Mouse (Mus musculus) liver, embryonic 13.5 days (tissue): ENCODE data around the gene Klf11. TPM values are rescaled to one million over a fixed set of nuclear protein-coding genes. Genes with fewer than 3 reads are reported as not detected.
A peak's percentile ranks its signal among the peaks of the same experiment; 100 is the strongest.

Experiments
- ATAC-seq: fragments of 200-750 bp; cut with Nextera tagmentation; 2 replicates; pipeline ENCODE4 v1.8.0; 2017; ENCODE audit warnings: low read depth, mild to moderate bottlenecking, moderate number of reproducible peaks, moderate library complexity
- DNase-seq: peaks from one replicate; pipeline ENCODE4 v3.0.0; 2022
- H3K27ac ChIP-seq: fragments of 300-500 bp; sonication (generic); 2 replicates; pipeline ENCODE4 v1.5.1; 2015; ENCODE audit warnings: moderate library complexity, mild to moderate bottlenecking, inconsistent platforms
- H3K27me3 ChIP-seq: fragments of 300-500 bp; sonication (generic); 2 replicates; pipeline ENCODE4 v1.6.1; 2015; ENCODE audit warnings: mild to moderate bottlenecking, inconsistent platforms
- H3K36me3 ChIP-seq: fragments of 300-500 bp; sonication (generic); 2 replicates; pipeline ENCODE4 v1.6.1; 2015; ENCODE audit warnings: mild to moderate bottlenecking, inconsistent platforms
- H3K4me1 ChIP-seq: fragments of 300-500 bp; sonication (generic); replicated peaks from 2 replicates; pipeline ENCODE4 v1.6.1; 2015; ENCODE audit warnings: inconsistent platforms
- H3K4me2 ChIP-seq: fragments of 300-500 bp; sonication (generic); 2 replicates; pipeline ENCODE4 v1.6.1; 2015; ENCODE audit warnings: inconsistent platforms, mild to moderate bottlenecking, moderate library complexity
- H3K4me3 ChIP-seq: fragments of 300-500 bp; sonication (generic); replicated peaks from 2 replicates; pipeline ENCODE4 v1.5.1; 2015; ENCODE audit warnings: mild to moderate bottlenecking, inconsistent platforms
- H3K9ac ChIP-seq: fragments of 300-500 bp; sonication (generic); 2 replicates; pipeline ENCODE4 v1.6.1; 2015; ENCODE audit warnings: mild to moderate bottlenecking, inconsistent platforms
- H3K9me3 ChIP-seq: fragments of 300-500 bp; sonication (generic); replicated peaks from 2 replicates; pipeline ENCODE4 v1.6.1; 2016; ENCODE audit warnings: inconsistent platforms
- WGBS: fragments of 180-500 bp; shearing (Covaris S2); methylation state at CpG from one replicate; pipeline ENCODE4 v1.1.7; 2015; ENCODE audit not compliant: insufficient replicate concordance; 5-methylcytosine and 5-hydroxymethylcytosine counted together
- polyA plus RNA-seq: library from polyadenylated mRNA; unstranded; fragments of >200 nt; fragmentation: Nextera tagmentation; extraction: Ambion mirVana; gene quantifications from 2 replicates; pipeline ENCODE4 v1.2.1, GENCODE M21; 2015

The Klf11 gene
- polyA plus RNA-seq, 1 experiment from 2014 or later, result 7.0 TPM

GRCm38 (mm10) chr12:24654065-24654862 lies 3.2 kb downstream of the Klf11 start:
- DNase-seq (no peak), ATAC-seq (no peak)
- 87% methylated on average over 16 of the region's 16 CpGs for WGBS
- Histone ChIP-seq H3K27me3 (no peaks in the 10 kb centered on the region), H3K9me3 (no peaks in the 10 kb centered on the region), H3K4me2 (no peak overlapping the region), H3K27ac (0 out of 2 replicates have a peak overlapping the region, but pooled peaks have one; percentile 8), H3K9ac (peak overlapping the region; percentile 68; the same call in 1 of the 2 replicates), H3K36me3 (peaks cover 60% of the 10 kb centered on the region), H3K4me3 (no peak overlapping the region), H3K4me1 (peaks cover 92% of the 10 kb centered on the region)

GRCm38 (mm10) chr12:24656436-24656835 lies 5.4 kb downstream of the Klf11 start:
- no peaks in the 10 kb centered on the region for H3K27me3 ChIP-seq
- WGBS, result 82% methylated on average over 3 of the region's 3 CpGs
- H3K4me2 ChIP-seq, result peak overlapping the region; percentile 31
- H3K36me3 ChIP-seq, result peaks cover 79% of the 10 kb centered on the region
- H3K4me3 ChIP-seq, result peak overlapping the region; percentile 10; the same call in 1 of the 2 replicates
- no peaks in the 10 kb centered on the region for H3K9me3 ChIP-seq
- peaks cover 89% of the 10 kb centered on the region for H3K4me1 ChIP-seq
- H3K9ac ChIP-seq, result no peak overlapping the region
- no peak overlapping the region for H3K27ac ChIP-seq
- ATAC-seq (no peak), DNase-seq (no peak)

- H3K9ac ChIP-seq, result peak overlapping the region; percentile 19
- DNase-seq (no peak), ATAC-seq (peak; percentile 54; the same call in 1 of the 2 replicates)
- no peaks in the 10 kb centered on the region for H3K27me3 ChIP-seq
- no peak overlapping the region for H3K4me3 ChIP-seq
- peak overlapping the region; percentile 31; the same call in 1 of the 2 replicates for H3K27ac ChIP-seq
- H3K4me1 ChIP-seq, result peaks cover 67% of the 10 kb centered on the region
- 57% methylated on average over 4 of the region's 4 CpGs for WGBS
- H3K36me3 ChIP-seq, result peaks cover 88% of the 10 kb centered on the region
- H3K4me2 ChIP-seq, result peak overlapping the region; percentile 29; the same call in 1 of the 2 replicates
- H3K9me3 ChIP-seq, result no peaks in the 10 kb centered on the region
Observed at GRCm38 (mm10) chr12:24658998-24659397, 7.9 kb downstream of the Klf11 start.

- no peak for ATAC-seq
- peaks cover 86% of the 10 kb centered on the region for H3K36me3 ChIP-seq
- no peaks in the 10 kb centered on the region for H3K9me3 ChIP-seq
- H3K4me2 ChIP-seq, result no peak overlapping the region
- no peak overlapping the region for H3K9ac ChIP-seq
- DNase-seq, result no peak
- H3K27me3 ChIP-seq, result no peaks in the 10 kb centered on the region
- WGBS, result 92% methylated on average over 9 of the region's 9 CpGs
- no peak overlapping the region for H3K4me3 ChIP-seq
- peaks cover 58% of the 10 kb centered on the region for H3K4me1 ChIP-seq
- H3K27ac ChIP-seq, result no peak overlapping the region
Observed at GRCm38 (mm10) chr12:24659923-24660322, 8.8 kb downstream of the Klf11 start.

- Histone ChIP-seq H3K4me2 (no peak overlapping the region), H3K36me3 (peaks cover 75% of the 10 kb centered on the region)
Observed at GRCm38 (mm10) chr12:24661100-24661499, 10.0 kb downstream of the Klf11 start.

GRCm38 (mm10) chr12:24662131-24662530 lies 11.1 kb downstream of the Klf11 start:
- no peaks in the 10 kb centered on the region for H3K27me3 ChIP-seq
- no peak for ATAC-seq
- 85% methylated on average over 5 of the region's 5 CpGs for WGBS

More at GRCm38 (mm10) chr12:24661100-24661499, 10.0 kb downstream of the Klf11 start:
- 56% methylated on average over 4 of the region's 4 CpGs for WGBS
- peaks cover 46% of the 10 kb centered on the region for H3K4me1 ChIP-seq
- no peaks in the 10 kb centered on the region for H3K27me3 ChIP-seq
- DNase-seq, result no peak
- H3K9ac ChIP-seq, result no peak overlapping the region
- no peak for ATAC-seq
- no peaks in the 10 kb centered on the region for H3K9me3 ChIP-seq
- H3K27ac ChIP-seq, result no peak overlapping the region
- no peak overlapping the region for H3K4me3 ChIP-seq

GRCm38 (mm10) chr12:24680096-24680491 lies 29.0 kb downstream of the Klf11 start:
- no peaks in the 10 kb centered on the region for H3K36me3 ChIP-seq
- DNase-seq (no peak), ATAC-seq (no peak)
- H3K4me1 ChIP-seq, result peaks cover 29% of the 10 kb centered on the region
- H3K4me3 ChIP-seq, result peak overlapping the region; percentile 55; the same call in 1 of the 2 replicates
- peak overlapping the region; percentile 47; the same call in 1 of the 2 replicates for H3K9ac ChIP-seq
- peak overlapping the region; percentile 64 for H3K4me2 ChIP-seq
- no peaks in the 10 kb centered on the region for H3K9me3 ChIP-seq
- H3K27ac ChIP-seq, result no peak overlapping the region
- H3K27me3 ChIP-seq, result peaks cover 66% of the 10 kb centered on the region
- WGBS, result 22% methylated on average over 9 of the region's 9 CpGs

More at GRCm38 (mm10) chr12:24662131-24662530, 11.1 kb downstream of the Klf11 start:
- DNase-seq, result no peak
- Histone ChIP-seq H3K27ac (no peak overlapping the region), H3K4me1 (peaks cover 36% of the 10 kb centered on the region), H3K4me3 (no peak overlapping the region), H3K4me2 (no peak overlapping the region), H3K9me3 (no peaks in the 10 kb centered on the region), H3K9ac (no peak overlapping the region), H3K36me3 (peaks cover 64% of the 10 kb centered on the region)

GRCm38 (mm10) chr12:24680492-24681285 lies 29.6 kb downstream of the Klf11 start:
- H3K27ac ChIP-seq, result no peak overlapping the region
- WGBS, result 2% methylated on average over 58 of the region's 61 CpGs

GRCm38 (mm10) chr12:24681286-24682023 lies 30.4 kb downstream of the Klf11 start, which contains the start of gene Cys1:
Gene Cys1 (minus strand): TSS chr12:24681813.
- peak within 1 kb of the TSS; percentile 47 for H3K9ac ChIP-seq
- H3K4me1 ChIP-seq, result peaks cover 29% of the 10 kb centered on the region
- H3K27ac ChIP-seq, result no peak within 1 kb of the TSS
- ATAC-seq (peak; percentile 51), DNase-seq (no peak)
- whole genome bisulfite sequencing, result 4% methylated on average over 20 of the region's 20 CpGs
- peak within 1 kb of the TSS; percentile 55 for H3K4me3 ChIP-seq
- peaks cover 76% of the 10 kb centered on the region for H3K27me3 ChIP-seq
- no peaks in the 10 kb centered on the region for H3K9me3 ChIP-seq
- H3K4me2 ChIP-seq, result peak within 1 kb of the TSS; percentile 64
- H3K36me3 ChIP-seq, result no peaks in the 10 kb centered on the region

More at GRCm38 (mm10) chr12:24680492-24681285, 29.6 kb downstream of the Klf11 start:
- peaks cover 70% of the 10 kb centered on the region for H3K27me3 ChIP-seq
- H3K4me3 ChIP-seq, result peak overlapping the region; percentile 55
- peaks cover 29% of the 10 kb centered on the region for H3K4me1 ChIP-seq
- DNase-seq, result no peak
- H3K4me2 ChIP-seq, result peak overlapping the region; percentile 64
- H3K36me3 ChIP-seq, result no peaks in the 10 kb centered on the region
- H3K9me3 ChIP-seq, result no peaks in the 10 kb centered on the region
- no peak; the same call in 1 of the 2 replicates for ATAC-seq
- peak overlapping the region; percentile 47 for H3K9ac ChIP-seq

- 50% methylated on average over 8 of the region's 8 CpGs for whole genome bisulfite sequencing
- H3K9ac ChIP-seq, result no peak overlapping the region
- ATAC-seq (no peak), DNase-seq (no peak)
- peaks cover 84% of the 10 kb centered on the region for H3K27me3 ChIP-seq
- no peak overlapping the region for H3K4me2 ChIP-seq
- no peaks in the 10 kb centered on the region for H3K36me3 ChIP-seq
- no peaks in the 10 kb centered on the region for H3K9me3 ChIP-seq
- peaks cover 35% of the 10 kb centered on the region for H3K4me1 ChIP-seq
- H3K4me3 ChIP-seq, result no peak overlapping the region
- no peak overlapping the region for H3K27ac ChIP-seq
Observed at GRCm38 (mm10) chr12:24682563-24682962, 31.5 kb downstream of the Klf11 start.
